Mouse (Mus musculus) adrenal gland (tissue): ENCODE measurements around the gene Oxgr1.
"Not testable (repeated sequence)": the region's sequence is repeated elsewhere in the genome, so short reads cannot be mapped to it uniquely, and the experiment has no call there.

Experiments
- intact Hi-C: fragments of 180-260 bp; cut with DNase I; formaldehyde crosslinking; loops from one replicate; pipeline ENCODE4 v1.15.1; 2025
- long read RNA-seq, 2 experiments: library from polyadenylated mRNA; unstranded; transcript quantifications; one replicate each; pipeline ENCODE4 v2.0.0; 2020; ENCODE audit warnings: borderline replicate concordance in 1 of 2; ENCODE audit not compliant: insufficient replicate concordance in 1 of 2

Gene Oxgr1
- long read RNA-seq, experiment 1, partial matches to known transcripts = 1 of 1 reads
- long read RNA-seq, experiment 1, other reads (novel, unspliced or antisense) = 0 of 1 reads
- long read RNA-seq, experiment 2 = 0 reads

DNA sequence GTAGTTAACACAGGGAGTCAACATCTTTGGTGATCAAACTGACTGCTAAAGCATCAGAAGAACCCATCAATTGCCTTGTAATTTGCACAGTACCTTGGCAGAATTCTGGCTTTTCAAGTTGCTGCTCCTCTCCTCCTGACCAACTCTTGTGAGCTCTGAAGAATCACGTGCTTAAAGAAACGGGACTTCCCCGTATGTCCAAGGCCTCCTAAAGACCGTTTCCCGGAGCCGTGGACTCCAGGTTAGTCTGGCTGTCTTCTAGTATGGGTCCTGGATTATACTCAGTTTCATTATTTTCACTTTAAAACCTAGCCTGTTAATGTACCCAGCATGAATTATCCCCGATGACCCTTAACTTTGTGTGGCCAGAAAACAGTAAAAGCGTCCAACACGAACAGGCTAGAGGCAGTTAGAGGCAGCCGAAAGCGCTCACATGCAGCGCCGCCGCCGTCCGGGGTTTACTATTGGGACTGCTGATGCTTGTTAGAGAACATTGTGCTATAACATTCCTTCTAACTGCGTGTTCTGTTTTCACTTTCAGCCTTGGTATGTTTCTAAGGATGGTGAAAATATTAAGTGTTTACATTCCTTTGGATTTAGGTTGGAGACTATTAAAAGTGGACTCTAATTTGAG, at the start of gene Oxgr1:
Gene Oxgr1 (minus strand): TSS at position 249 of the 634 bp plus-strand sequence.
- intact Hi-C loops = no loop called here

DNA sequence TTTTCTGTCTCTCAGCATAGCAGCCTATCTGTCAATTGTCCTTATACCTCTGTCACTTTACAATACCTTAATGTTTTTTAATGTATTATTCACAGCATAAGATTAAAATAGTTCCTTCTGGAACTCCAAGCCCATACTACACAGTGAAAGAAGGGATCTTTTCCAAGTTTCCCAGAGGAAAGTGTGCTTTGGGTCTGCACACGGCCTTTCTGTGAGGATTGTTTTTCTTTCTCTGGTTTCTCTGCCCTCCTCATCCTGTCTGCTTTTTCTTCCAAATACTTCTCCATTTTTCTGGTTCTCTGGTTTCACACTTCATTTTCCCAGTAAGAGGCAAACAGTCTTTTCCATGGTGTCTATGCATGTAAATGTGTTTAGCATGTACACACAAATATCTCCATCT, 48.2 kb upstream of the Oxgr1 start:
- intact Hi-C loops = no loop called here

DNA sequence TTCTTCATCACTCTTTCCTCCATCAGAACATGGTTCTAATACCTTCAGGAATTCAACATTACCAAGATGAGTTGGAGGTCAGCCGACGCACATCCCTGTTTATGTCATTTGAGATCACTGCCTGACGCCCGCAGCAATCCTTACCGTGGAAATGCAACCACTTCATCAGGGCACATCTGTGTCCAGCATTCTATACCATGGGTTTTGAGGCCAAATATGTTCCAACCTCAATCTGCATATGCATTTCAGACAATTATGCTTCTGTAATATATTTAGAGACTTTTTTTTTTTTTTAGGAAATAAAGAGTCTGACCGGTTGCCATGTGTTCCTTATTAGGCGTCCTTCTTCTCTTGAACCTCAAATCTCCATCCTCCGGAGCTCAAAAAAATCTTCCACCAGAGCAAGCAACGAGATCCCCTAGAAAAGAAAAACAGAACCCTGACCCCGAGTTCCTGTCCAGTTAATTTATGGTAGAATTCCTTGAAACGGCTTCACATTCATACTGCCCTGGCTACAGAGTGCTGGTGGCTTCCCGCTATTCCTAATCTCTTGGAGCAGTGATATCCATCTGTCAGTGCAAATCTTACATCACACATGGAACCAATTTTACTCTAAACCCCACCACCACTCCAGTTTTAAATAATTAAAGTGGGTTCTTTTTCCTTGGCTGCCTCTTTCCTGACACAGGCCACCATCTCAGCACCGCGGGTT, 47.6 kb upstream of the Oxgr1 start:
- intact Hi-C loops = no loop called here

DNA sequence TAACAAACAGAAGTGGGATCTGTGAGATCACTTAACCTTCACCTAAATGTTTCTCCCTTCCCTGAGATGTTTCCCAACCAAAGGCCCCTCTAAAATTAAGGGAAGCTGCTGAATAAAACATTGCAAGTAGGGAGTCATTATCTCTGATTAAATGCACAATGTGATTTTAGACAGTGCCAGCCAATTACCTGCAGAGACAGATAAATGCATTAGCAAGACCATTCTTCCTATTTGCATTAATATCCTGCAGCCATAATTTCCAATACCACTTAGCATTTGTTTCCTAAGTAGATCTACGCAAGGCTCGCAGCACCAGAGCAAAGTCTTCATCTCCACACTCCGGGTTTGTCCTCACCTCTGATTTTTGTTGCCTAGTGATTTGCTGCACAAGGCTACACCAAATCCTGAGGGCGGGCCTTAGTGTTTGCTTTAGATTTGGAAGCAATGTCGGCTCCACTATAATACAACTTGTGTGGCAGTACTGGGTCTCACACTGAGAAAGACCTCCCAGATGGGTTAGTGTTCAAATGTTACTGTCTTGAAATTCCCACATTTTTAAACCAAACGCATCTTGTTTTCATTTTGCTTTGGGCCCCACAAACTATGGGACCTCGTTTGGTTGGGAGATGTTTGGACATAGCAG, 46.9 kb upstream of the Oxgr1 start:
- intact Hi-C loops = no loop called here

DNA sequence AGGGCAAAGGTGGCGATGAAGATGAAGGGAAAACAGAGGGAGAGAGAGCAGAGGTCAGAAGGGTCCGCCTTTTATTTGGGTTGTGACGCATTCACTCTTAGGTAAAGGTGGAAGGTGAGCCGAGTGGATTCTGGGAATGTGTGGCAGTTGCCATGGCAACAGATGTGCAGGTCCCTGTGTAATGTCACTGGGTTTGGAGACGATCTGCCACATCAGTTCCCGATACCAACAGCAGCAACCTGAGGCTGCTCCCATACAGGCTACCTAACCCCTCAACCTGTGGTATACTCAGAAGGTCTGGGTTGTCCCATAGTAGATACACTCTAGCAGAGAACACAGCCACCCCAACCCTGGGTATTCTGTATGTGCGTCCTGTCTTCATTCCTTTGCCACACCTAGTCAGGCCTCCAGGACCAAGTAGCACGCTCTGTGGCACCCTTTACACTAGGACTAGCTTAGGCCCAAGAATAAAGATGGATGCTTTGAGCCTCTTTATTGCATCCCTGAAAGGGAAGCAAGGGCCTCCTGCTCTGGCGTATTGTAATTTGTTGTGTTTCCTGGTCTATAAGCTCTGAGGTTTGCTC, 41.9 kb upstream of the Oxgr1 start:
- intact Hi-C loops = no loop called here

DNA sequence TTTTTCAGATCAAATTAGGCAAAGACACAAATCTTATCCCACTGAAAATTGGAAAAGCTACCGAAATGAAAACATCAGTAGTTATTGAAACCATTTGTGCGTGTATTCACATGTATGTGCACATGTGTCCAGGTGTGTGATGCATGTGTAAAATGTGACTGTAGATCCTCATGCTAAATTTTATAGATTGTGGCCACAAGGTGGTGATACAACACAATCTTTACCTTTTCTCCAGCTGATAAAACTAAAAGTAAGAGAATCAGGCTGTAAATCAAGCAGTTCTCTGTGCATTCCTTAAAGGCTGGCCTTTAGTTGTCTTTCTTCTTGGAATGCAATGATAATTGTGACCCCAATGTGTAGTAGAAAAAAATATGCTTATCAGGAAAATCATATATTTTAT, 34.0 kb upstream of the Oxgr1 start:
- intact Hi-C loops = loop anchor here (5.0 kb wide), 1 partner anchor 326 kb away; no protein-coding TSS in a partner anchor

DNA sequence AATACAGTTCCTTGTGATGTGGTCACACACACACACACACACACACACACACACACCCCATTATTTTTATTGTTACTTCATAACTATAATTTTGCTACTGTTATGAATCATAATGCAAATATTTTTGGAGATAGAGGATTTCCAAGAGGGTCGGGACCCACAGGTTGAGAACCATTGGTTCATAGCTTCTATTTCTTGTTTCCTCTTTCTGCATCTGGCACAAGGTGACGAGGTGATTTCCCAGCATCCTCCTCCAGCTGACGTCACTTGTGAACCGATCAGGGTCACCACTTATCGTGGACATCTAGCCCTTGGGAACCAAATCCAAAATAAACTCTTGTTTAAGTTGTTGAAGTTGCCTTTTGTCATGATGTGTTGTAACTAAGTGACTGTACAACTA, 33.5 kb upstream of the Oxgr1 start:
- intact Hi-C loops = loop anchor here (5.0 kb wide), 1 partner anchor 327 kb away; no protein-coding TSS in a partner anchor

DNA sequence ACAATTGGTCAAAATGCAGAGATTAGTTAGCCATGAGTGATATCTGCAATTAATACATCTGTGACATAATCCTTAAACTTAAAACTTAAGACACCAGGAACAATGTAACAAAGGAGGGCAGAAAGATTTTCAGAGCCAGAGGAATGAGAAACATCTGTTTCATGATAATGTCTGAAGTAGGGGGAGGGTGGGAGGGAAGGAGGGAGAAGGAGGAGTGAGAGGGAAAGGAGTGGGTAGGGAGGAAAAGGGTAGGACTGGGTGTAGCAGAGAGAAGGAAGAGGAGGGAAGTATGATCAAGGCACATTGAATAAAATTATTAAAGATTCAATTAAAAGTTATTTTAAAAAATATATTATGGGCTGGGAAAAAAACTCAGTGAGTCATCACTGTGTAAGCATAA, 32.0 kb upstream of the Oxgr1 start:
- intact Hi-C loops = loop anchor here (5.0 kb wide), 1 partner anchor 588 kb away; no protein-coding TSS in a partner anchor

DNA sequence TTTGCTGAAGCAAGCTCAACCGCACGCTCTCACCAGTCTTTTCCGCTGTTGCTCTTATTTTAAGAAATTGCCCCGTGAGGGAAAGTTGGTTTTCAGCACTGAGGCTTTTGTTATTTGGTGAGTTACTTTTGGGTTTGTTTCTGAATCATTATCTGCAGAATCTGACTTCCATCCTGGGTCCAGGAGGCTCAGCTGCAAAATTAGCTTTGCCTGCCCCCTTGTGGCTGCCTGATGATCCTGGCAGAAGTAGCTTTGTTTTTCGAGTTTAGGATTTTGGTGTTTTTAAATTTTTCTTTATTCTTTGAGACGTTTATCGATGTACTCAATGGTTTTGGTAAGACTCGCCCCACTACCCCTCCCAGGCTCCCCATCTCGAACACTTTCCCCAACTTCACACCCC, 18.9 kb upstream of the Oxgr1 start:
- intact Hi-C loops = no loop called here

DNA sequence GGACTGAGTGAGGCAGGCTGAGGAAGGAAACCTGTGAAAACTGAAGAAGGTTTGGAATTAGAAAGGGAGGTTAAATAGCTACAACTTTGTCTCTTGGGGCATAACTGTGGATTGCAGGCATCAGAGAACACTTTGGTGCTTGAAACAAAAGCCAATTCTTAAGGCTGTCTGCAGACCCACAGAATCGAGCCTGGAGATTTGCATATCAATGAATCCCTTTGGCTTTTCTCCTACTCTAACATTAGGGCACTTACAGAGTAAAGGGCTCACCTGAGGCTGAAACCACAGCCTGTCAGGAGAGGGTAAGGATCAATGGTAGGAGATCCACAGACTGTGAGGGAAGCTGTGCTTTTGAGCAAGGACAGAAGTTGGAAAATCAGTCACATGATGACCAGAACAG, 8.8 kb downstream of the Oxgr1 start:
- intact Hi-C loops = no loop called here

DNA sequence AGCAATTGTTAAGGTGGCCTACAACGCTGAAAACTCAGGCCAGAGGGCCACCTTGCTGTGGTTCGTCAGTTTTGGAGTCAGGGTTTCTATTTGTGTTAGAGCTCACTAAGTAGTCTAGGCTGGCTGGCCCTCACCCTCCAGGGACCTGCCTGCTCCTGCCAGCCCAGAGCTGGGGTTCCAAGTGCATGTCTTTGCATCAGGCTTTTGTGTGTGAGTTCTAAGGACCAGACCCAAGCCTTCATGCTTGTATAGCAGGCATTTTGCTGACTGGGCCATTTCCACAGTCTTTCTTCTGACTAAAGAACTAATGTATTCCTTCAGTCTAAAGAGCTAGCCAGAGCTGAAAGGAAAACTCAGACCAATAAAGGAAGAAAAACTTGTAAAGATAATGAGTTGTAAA, 22.3 kb downstream of the Oxgr1 start:
- intact Hi-C loops = no loop called here

DNA sequence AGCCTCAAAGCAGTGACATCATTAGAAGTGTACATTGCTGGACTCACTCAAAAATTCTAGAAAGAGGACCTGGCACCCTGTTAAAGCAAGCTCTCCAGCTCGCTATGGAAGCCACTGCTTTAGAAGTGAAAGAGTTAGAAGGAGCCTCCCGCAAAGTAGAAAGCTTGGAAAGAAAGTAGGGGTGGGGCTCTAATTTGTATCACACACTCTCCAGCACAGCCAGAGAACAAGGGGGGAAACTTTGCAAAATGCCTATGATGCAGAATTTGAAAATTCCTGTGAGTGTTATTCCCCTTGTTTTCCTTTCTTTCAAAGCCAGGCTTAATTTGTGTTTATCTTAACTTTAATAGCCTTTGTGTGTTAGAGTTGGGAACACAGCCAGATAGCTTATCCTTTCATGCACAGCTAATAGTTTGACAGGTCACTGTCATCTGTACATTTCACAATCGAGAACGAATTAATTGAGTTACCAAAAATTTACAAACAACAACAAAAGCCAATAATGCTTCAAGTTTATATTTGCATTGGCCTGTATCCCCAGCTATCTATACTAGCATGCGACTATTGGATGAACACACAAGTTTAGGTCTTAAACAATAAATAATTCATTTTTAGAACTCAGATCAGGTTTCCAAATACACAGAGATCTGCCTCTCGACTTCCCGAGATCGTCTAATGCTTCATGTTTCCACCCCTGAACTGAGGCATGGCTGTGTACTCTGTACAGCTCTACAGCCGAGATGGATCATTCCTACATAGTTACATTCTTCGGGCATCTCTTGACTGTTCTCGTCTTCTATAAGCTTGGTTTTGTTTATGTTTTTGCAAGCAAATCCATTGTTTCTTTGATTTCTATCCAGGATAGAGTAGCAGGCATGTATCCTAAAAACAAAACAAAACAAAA, 32.0 kb downstream of the Oxgr1 start:
- intact Hi-C loops = no loop called here

DNA sequence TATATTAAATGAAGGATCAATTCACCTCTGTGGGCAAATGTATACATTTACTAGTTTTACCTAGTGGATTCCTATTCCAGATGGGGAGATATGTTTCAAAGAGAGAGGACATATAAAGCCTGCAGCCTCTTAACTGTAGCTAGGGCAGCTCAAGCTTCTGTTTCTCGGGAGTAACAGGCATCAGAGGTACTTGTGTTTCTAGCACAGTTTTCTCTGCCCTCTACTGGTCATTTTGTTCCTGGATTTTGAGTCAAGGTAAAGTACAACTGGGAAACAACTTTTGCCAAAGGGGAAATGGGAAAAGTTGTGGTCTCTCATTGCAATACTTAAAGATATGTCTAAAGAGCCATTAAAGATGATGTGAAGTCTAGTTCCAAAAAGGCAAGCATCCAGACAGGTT, 37.1 kb downstream of the Oxgr1 start:
- intact Hi-C loops = no loop called here

DNA sequence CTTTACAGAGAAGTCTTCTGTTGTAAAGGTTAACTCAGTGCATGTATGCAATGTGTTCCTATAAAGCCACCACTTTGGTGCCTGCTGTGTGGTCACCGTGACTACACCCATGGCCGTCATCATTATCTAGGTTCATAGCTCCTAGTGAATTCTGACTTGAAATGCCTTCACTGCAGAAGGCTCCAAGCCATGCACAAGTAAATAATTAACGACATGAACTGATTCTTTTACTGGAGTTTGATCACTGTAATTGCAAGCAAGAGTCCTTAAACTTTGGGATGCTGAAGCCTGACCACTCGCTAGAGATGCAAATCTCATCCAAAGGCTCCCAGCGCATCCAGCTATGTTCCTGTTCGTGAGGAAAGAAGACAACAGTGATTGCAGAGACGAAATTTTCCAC, 38.6 kb downstream of the Oxgr1 start:
- intact Hi-C loops = no loop called here

DNA sequence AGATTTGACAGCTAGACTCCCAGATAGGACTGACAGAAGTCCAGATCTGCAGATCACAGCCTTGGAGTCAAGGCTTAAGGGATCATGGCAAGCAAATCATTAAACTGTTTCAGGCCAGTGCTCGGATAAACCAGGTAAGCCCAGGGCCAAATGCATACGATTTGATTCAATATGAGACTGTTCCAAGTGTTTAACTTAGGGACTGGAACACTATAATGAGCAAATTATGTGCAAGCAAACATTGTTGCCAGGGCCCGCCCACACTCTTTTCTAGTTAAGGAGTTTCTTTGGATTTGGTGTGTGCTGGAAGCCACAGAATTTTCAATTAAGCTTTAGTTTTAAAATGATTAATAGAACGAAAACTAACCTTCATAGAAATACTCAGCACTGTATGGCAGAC, 39.6 kb downstream of the Oxgr1 start:
- intact Hi-C loops = no loop called here

DNA sequence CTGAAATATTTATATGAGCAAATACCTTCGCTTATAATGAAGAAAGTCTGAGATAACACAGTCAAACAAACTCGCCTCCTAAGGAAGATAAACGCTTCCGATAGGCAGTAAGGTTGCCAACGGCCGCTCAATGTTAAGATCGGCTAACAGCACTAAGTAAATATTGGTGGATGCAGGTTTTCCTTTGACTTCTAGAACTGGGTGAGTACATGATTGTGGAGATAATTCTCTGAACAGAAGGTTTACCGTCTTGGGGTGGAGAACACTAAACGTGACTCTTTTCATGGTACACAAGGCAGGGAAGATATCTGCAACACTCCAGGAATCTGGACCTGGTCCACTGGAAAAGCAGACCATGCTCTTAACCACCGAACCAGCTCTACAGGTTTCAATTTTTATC, 52.6 kb downstream of the Oxgr1 start:
- intact Hi-C loops = no loop called here

DNA sequence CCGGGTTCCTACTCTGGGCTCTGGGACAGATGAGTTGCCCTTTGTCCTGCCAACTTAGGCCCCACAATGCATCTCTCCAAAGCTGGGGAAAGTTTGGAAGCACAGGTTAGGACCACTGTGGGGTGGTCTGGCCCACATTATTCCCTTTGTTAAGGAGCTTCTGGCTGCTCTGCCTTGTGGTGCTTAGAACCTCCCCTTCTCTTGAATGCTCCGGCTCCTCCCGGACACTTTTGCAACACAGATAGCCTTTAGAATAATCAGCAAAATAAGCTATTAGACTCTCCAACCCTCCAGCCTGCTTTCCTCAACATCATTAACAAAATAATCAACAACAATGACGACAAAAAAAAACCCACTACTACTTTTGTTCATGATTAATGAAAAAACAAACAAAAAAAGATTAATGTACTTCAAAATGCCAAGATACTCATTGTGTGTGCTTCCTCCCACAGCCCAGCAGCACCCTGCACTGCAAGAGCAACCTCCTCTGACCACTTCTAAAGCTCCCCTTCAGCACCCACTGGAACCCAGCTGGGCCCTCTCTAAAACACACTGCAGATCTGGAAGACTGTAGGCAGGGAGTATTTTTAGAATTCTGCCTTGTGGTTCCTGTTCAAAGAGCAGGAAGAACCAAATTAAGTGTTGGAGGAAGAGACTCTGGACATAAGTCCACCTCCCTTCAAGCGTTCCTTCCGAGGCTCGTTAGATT, 53.1 kb downstream of the Oxgr1 start:
- intact Hi-C loops = no loop called here

DNA sequence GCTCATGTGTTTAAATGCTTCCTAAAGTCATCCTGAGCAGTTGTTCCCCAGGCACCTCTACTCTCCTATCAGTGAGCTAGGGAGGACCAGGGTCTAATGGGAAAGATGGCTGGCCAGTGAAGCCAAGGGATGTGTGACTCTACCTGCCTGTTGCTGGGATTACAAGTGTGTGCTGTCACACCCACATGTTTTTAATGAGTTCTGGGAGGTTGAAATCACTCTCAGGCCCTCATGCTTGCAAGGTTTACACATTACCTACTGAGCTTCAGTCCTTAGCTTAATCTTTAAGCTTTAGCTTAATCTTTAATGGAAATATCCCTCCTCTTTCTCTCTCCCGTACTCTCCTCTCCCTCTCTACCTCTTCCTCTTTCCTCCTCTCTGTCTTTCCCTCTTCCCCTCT, 55.0 kb downstream of the Oxgr1 start:
- intact Hi-C loops = no loop called here

DNA sequence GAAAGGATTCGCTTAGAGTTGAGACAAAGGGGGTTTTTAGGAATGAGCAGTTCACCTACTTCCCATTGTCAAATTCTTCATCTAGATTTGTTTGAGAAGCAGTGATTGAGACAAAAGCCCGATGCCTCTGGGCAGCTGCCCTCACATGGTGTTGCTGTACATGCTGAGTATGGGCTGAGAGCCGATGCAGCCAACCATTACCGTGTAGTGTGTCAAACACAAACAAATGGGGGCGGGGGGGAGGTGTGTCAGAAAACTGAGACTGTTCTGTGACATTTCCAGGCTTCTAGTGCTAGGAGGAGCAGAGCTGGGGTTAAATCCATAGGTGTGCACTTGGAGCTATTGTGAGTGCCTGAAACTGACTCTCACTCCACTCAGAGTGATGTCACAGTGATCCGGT, 55.5 kb downstream of the Oxgr1 start:
- intact Hi-C loops = no loop called here

DNA sequence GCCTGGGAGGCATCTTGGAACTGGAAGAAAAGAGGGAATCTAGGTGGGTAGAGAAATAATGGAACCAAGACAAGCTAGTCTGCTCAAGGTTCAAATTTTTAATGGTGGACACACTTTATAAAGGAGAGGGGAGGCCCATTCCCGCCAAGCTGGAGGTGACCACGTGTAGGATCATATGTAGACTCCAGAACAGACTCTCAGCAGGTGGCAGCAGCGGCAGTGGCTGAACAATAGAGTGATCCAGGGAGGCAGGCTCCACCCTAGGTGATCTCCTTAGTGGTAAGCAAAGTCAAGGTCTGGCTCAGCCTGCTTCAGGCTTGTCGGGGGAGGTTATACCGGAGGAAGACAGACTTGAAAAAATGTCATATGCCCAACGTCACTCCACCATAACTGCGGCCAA, 55.9 kb downstream of the Oxgr1 start:
- intact Hi-C loops = not testable (repeated sequence)
